Mouse (Mus musculus): ENCODE results near the gene Krt33a.

DNA sequence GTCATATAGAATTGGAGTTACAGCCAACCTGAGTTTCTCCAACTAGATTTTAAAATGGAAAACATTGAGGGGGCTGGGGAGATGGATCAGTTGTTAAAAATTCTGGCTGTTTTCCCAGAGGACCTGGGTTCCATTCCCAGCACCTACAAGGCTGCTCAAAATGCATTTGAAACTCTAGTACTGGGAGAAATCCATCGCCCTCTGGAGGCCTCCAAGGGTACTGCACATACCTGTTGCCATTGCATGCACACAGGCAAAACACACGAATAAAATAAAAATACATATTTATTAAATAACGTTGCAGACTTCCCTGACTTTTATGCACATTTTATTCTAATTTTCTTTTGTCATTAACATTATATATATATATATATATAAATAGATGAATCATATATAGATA lies 9.4 kb downstream of the Krt33a start:
- TF ChIP-seq CTCF (IDR thresholded peaks at IDR 0.05; ENCODE audit: extremely low read depth, insufficient read depth, low read length) (no peak), POLR2A (IDR thresholded peaks at IDR 0.05; ENCODE audit: extremely low read depth, insufficient read depth, low read length) (no peak)

Measured in cortical plate, adult 2 months (tissue).